Mouse (Mus musculus) MEL (cell line): Measurements from ENCODE around the gene Sntg2.

Experiments used
- CHD1 ChIP-seq: IDR thresholded peaks from 2 replicates; pipeline ENCODE4 v1.6.1; 2012; ENCODE audit warnings: low read depth, mild to moderate bottlenecking, inconsistent platforms, low read length, improper control_type of control experiment
- EP300 ChIP-seq, 2 experiments: IDR thresholded peaks; 2 replicates each; pipeline ENCODE4 v1.6.1; 2011; ENCODE audit warnings: improper control_type of control experiment in 2 of 2, low read length in 2 of 2, low read depth in 1 of 2, mild to moderate bottlenecking in 1 of 2
- POLR2A ChIP-seq, 2 experiments: IDR thresholded peaks; 2 replicates each; pipeline ENCODE4 v1.6.1; 2011 to 2012; ENCODE audit warnings: low read length in 2 of 2, mild to moderate bottlenecking in 2 of 2, control low read depth in 1 of 2, improper control_type of control experiment in 1 of 2, low read depth in 1 of 2, moderate library complexity in 1 of 2; ENCODE audit not compliant: control insufficient read depth in 1 of 2, insufficient read depth in 1 of 2, poor library complexity in 1 of 2
- POLR2AphosphoS5 ChIP-seq: IDR thresholded peaks from 2 replicates; pipeline ENCODE4 v1.6.1; 2012; ENCODE audit warnings: low read depth, borderline replicate concordance, mild to moderate bottlenecking, inconsistent platforms, low read length, moderate library complexity, mixed read lengths
- RCOR1 ChIP-seq: IDR thresholded peaks from 2 replicates; pipeline ENCODE4 v1.6.1; 2012; ENCODE audit warnings: low read depth, mild to moderate bottlenecking, inconsistent platforms, low read length, improper control_type of control experiment
- SMC3 ChIP-seq: IDR thresholded peaks from 2 replicates; pipeline ENCODE4 v1.6.1; 2011; ENCODE audit warnings: low read depth, low read length, improper control_type of control experiment
- TCF12 ChIP-seq: IDR thresholded peaks from 2 replicates; pipeline ENCODE4 v1.6.1; 2014; ENCODE audit warnings: low read depth, mild to moderate bottlenecking, inconsistent platforms, low read length, improper control_type of control experiment, moderate library complexity
- USF1 ChIP-seq: IDR thresholded peaks from 2 replicates; pipeline ENCODE4 v1.6.1; 2014; ENCODE audit warnings: low read depth, mild to moderate bottlenecking, inconsistent platforms, low read length, improper control_type of control experiment, moderate library complexity
- USF2 ChIP-seq, 2 experiments: IDR thresholded peaks; 2 replicates each; pipeline ENCODE4 v1.6.1; 2011 to 2012; ENCODE audit warnings: improper control_type of control experiment in 2 of 2, low read length in 2 of 2, borderline replicate concordance in 1 of 2, inconsistent platforms in 1 of 2, low read depth in 1 of 2, mild to moderate bottlenecking in 1 of 2; ENCODE audit not compliant: insufficient read depth in 1 of 2

GRCm38 (mm10) chr12:30164538-30164937 lies 208.6 kb downstream of the Sntg2 start:
- TF ChIP-seq CHD1: no peak
- TF ChIP-seq USF1: no peak
- no peak for TF ChIP-seq SMC3
- TF ChIP-seq EP300 (IDR thresholded peaks at IDR 0.05; ENCODE audit: low read depth in 1 of 2, low read length in 2 of 2): no peak
- TF ChIP-seq POLR2A (IDR thresholded peaks at IDR 0.05; ENCODE audit: control insufficient read depth in 1 of 2, insufficient read depth in 1 of 2, low read depth in 1 of 2, low read length in 2 of 2, poor library complexity in 1 of 2): no peak
- no peak for TF ChIP-seq RCOR1
- no peak for TF ChIP-seq USF2 (IDR thresholded peaks at IDR 0.05; ENCODE audit: borderline replicate concordance in 1 of 2, insufficient read depth in 1 of 2, low read depth in 1 of 2, low read length in 2 of 2)
- no peak for TF ChIP-seq TCF12
- TF ChIP-seq POLR2AphosphoS5: no peak
